Mouse (Mus musculus) heart, embryonic 10.5 days (tissue): ENCODE data around the gene Tarsl2. TPM values are rescaled to one million over a fixed set of nuclear protein-coding genes. Genes with fewer than 3 reads are reported as not detected.

Experiments
- DNase-seq: peaks from one replicate; pipeline ENCODE4 v3.0.0-alpha.2; 2017; ENCODE audit warnings: low spot score
- H3K27ac ChIP-seq: fragments of 300-500 bp; sonication (generic); 2 replicates; pipeline ENCODE4 v1.5.1; 2016; ENCODE audit warnings: mild to moderate bottlenecking
- H3K27me3 ChIP-seq: fragments of 300-500 bp; sonication (generic); 2 replicates; pipeline ENCODE4 v1.6.1; 2016; ENCODE audit warnings: mild to moderate bottlenecking; ENCODE audit not compliant: poor library complexity, insufficient read depth, severe bottlenecking
- H3K36me3 ChIP-seq: fragments of 300-500 bp; sonication (generic); 2 replicates; pipeline ENCODE4 v1.6.1; 2016; ENCODE audit warnings: mild to moderate bottlenecking, moderate library complexity
- H3K4me1 ChIP-seq: fragments of 300-500 bp; sonication (generic); 2 replicates; pipeline ENCODE4 v1.6.1; 2016; ENCODE audit warnings: mild to moderate bottlenecking
- H3K4me3 ChIP-seq: fragments of 300-500 bp; sonication (generic); 2 replicates; pipeline ENCODE4 v1.5.1; 2016; ENCODE audit warnings: mild to moderate bottlenecking, moderate library complexity
- H3K9me3 ChIP-seq: fragments of 300-500 bp; sonication (generic); 2 replicates; pipeline ENCODE4 v1.6.1; 2016; ENCODE audit warnings: mild to moderate bottlenecking, moderate library complexity
- WGBS: fragments of 180-500 bp; shearing (Covaris S2); methylation state at CpG from one replicate; pipeline ENCODE4 v1.1.7; 2016; 5-methylcytosine and 5-hydroxymethylcytosine counted together
- polyA plus RNA-seq: library from polyadenylated mRNA; unstranded; fragments of >200 nt; fragmentation: Nextera tagmentation; extraction: Ambion mirVana; gene quantifications from 2 replicates; pipeline ENCODE4 v1.2.1, GENCODE M21; 2016

Gene Tarsl2
- polyA plus RNA-seq, 1 experiment from 2014 or later, result 13.1 TPM

GRCm38 (mm10) chr7:65636356-65636880 is 8.3 kb upstream of the Tarsl2 start:
- Histone ChIP-seq H3K9me3 (no peaks in the 10 kb centered on the region), H3K4me1 (peaks cover 13% of the 10 kb centered on the region; the same call in 1 of the 2 replicates), H3K27ac (no peak overlapping the region), H3K36me3 (no peaks in the 10 kb centered on the region), H3K27me3 (peaks cover 5% of the 10 kb centered on the region; the same call in 1 of the 2 replicates), H3K4me3 (no peak overlapping the region)
- no peak for DNase-seq
- 73% methylated on average over 7 of the region's 7 CpGs for WGBS

GRCm38 (mm10) chr7:65638170-65638770 is 6.4 kb upstream of the Tarsl2 start:
- DNase-seq, result peak; percentile 51
- Histone ChIP-seq H3K36me3 (no peaks in the 10 kb centered on the region), H3K27ac (no peak overlapping the region), H3K27me3 (peaks cover 14% of the 10 kb centered on the region; the same call in 1 of the 2 replicates), H3K4me3 (no peak overlapping the region), H3K4me1 (0 out of 2 replicates have a peak, but pooled peaks cover 9% of the 10 kb centered on the region), H3K9me3 (no peaks in the 10 kb centered on the region)
- 72% methylated on average over 7 of the region's 7 CpGs for WGBS

GRCm38 (mm10) chr7:65639821-65640382 is 4.8 kb upstream of the Tarsl2 start:
- Histone ChIP-seq H3K4me1 (peaks cover 18% of the 10 kb centered on the region), H3K9me3 (no peaks in the 10 kb centered on the region), H3K36me3 (no peaks in the 10 kb centered on the region), H3K27ac (peak overlapping the region; percentile 16; the same call in 1 of the 2 replicates), H3K27me3 (peaks cover 15% of the 10 kb centered on the region; the same call in 1 of the 2 replicates), H3K4me3 (no peak overlapping the region)
- WGBS, result 46% methylated on average over 6 of the region's 6 CpGs
- DNase-seq, result peak; percentile 74

GRCm38 (mm10) chr7:65640672-65641071 is 4.0 kb upstream of the Tarsl2 start:
- Histone ChIP-seq H3K27me3 (peaks cover 12% of the 10 kb centered on the region; the same call in 1 of the 2 replicates), H3K36me3 (no peaks in the 10 kb centered on the region), H3K27ac (no peak overlapping the region), H3K9me3 (no peaks in the 10 kb centered on the region), H3K4me1 (peaks cover 23% of the 10 kb centered on the region), H3K4me3 (no peak overlapping the region)
- no peak for DNase-seq
- 48% methylated on average over 6 of the region's 6 CpGs for WGBS

GRCm38 (mm10) chr7:65642371-65643304 is 2.1 kb upstream of the Tarsl2 start:
- peaks cover 27% of the 10 kb centered on the region for H3K4me1 ChIP-seq
- DNase-seq, result no peak

GRCm38 (mm10) chr7:65643861-65644421 is 757 bp upstream of the Tarsl2 start:
- H3K36me3 ChIP-seq, result peaks cover 17% of the 10 kb centered on the region
- 39% methylated on average over 6 of the region's 6 CpGs for WGBS

More at GRCm38 (mm10) chr7:65642371-65643304, 2.1 kb upstream of the Tarsl2 start:
- Histone ChIP-seq H3K9me3 (no peaks in the 10 kb centered on the region), H3K36me3 (peaks cover 5% of the 10 kb centered on the region), H3K27ac (no peak overlapping the region), H3K27me3 (peaks cover 10% of the 10 kb centered on the region; the same call in 1 of the 2 replicates), H3K4me3 (no peak overlapping the region)
- WGBS, result 73% methylated on average over 6 of the region's 6 CpGs

GRCm38 (mm10) chr7:65645996-65646395 is 1.3 kb downstream of the Tarsl2 start:
- Histone ChIP-seq H3K27me3 (peaks cover 10% of the 10 kb centered on the region; the same call in 1 of the 2 replicates), H3K36me3 (peaks cover 35% of the 10 kb centered on the region), H3K9me3 (no peaks in the 10 kb centered on the region), H3K4me1 (peaks cover 18% of the 10 kb centered on the region), H3K4me3 (no peak overlapping the region), H3K27ac (no peak overlapping the region)
- WGBS, result 80% methylated on average over 8 of the region's 8 CpGs
- DNase-seq, result no peak

More at GRCm38 (mm10) chr7:65643861-65644421, 757 bp upstream of the Tarsl2 start:
- peaks cover 10% of the 10 kb centered on the region; the same call in 1 of the 2 replicates for H3K27me3 ChIP-seq
- peak overlapping the region; percentile 78 for H3K4me3 ChIP-seq
- no peak overlapping the region for H3K27ac ChIP-seq
- no peaks in the 10 kb centered on the region for H3K9me3 ChIP-seq
- no peak for DNase-seq
- peaks cover 27% of the 10 kb centered on the region for H3K4me1 ChIP-seq

GRCm38 (mm10) chr7:65650662-65651061 is 6.0 kb downstream of the Tarsl2 start:
- Histone ChIP-seq H3K36me3 (peaks cover 63% of the 10 kb centered on the region), H3K9me3 (no peaks in the 10 kb centered on the region), H3K4me1 (peaks cover 3% of the 10 kb centered on the region; the same call in 1 of the 2 replicates), H3K27ac (no peak overlapping the region), H3K27me3 (no peaks in the 10 kb centered on the region), H3K4me3 (no peak overlapping the region)
- WGBS, result 86% methylated on average over 4 of the region's 4 CpGs
- DNase-seq, result no peak

GRCm38 (mm10) chr7:65657490-65658120 is 12.9 kb downstream of the Tarsl2 start:
- Histone ChIP-seq H3K36me3 (peaks cover 34% of the 10 kb centered on the region; the same call in 1 of the 2 replicates), H3K27ac (no peak overlapping the region), H3K4me1 (0 out of 2 replicates have a peak, but pooled peaks cover 4% of the 10 kb centered on the region), H3K4me3 (no peak overlapping the region), H3K27me3 (no peaks in the 10 kb centered on the region), H3K9me3 (no peaks in the 10 kb centered on the region)
- WGBS, result 81% methylated on average over 2 of the region's 2 CpGs
- no peak for DNase-seq

GRCm38 (mm10) chr7:65663225-65663790 is 18.6 kb downstream of the Tarsl2 start:
- H3K9me3 ChIP-seq, result no peaks in the 10 kb centered on the region
- no peak overlapping the region for H3K4me3 ChIP-seq
- no peak overlapping the region for H3K27ac ChIP-seq
- no peak for DNase-seq
- 86% methylated on average over 11 of the region's 11 CpGs for WGBS
- 0 out of 2 replicates have a peak, but pooled peaks cover 4% of the 10 kb centered on the region for H3K4me1 ChIP-seq
- peaks cover 14% of the 10 kb centered on the region; the same call in 1 of the 2 replicates for H3K36me3 ChIP-seq
- no peaks in the 10 kb centered on the region for H3K27me3 ChIP-seq

- no peaks in the 10 kb centered on the region for H3K9me3 ChIP-seq
- no peaks in the 10 kb centered on the region for H3K27me3 ChIP-seq
- no peak overlapping the region for H3K27ac ChIP-seq
- no peak for DNase-seq
- H3K36me3 ChIP-seq, result peaks cover 16% of the 10 kb centered on the region; the same call in 1 of the 2 replicates
- no peak overlapping the region for H3K4me3 ChIP-seq
- WGBS, result 79% methylated on average over 14 of the region's 14 CpGs
- 0 out of 2 replicates have a peak, but pooled peaks cover 4% of the 10 kb centered on the region for H3K4me1 ChIP-seq
Observed at GRCm38 (mm10) chr7:65663886-65664285, 19.2 kb downstream of the Tarsl2 start.
